Comparison of ENCODE assay signal across 19 mouse cellular contexts in the genomic region with DNA sequence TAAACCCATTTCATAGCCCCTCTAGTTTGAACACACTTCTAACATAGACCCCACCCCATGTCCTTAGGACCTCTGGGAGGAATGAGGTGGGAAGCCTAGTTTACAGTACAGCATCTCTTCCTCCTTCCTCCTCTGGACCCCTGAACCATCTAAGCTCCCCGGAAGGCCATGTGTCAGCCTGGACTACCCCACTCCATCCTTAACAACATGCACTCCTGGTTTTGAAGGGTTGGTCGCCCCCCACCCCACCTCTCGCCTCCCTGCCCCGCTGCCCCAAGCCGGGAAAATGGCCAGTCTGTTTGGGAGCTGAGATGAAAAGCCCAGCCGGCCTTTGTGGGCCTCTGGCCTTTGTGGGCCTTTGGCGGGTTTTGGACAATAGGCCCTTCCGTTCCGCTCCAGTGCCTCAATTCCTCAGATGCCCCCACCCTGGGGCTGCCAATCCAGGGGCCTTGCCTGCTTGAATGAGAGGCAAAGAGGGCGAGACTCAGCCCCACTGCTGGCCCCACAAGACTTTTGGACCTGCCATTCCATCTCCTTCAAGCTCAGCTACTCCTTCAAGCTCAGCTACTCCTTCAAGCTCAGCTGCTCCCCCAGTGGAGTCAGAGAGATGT. TPM values are rescaled to one million over a fixed set of nuclear protein-coding genes. Genes with fewer than 3 reads are reported as not detected.
A peak's percentile ranks its signal among the peaks of the same experiment; 100 is the strongest.
DNase-seq lines count a peak whose midpoint lies in the region; ATAC-seq lines count a peak whose summit lies in the region.
"Not testable (repeated sequence)": the region's sequence is repeated elsewhere in the genome, so short reads cannot be mapped to it uniquely, and the experiment has no call there.
"Had no signal": no experiment of that assay in that cellular context is flagged by ENCODE, and none has a peak within 500 bp of the region (broad histone marks: within the 10 kb centered on the region; RNA-seq: fewer than 3 reads in every experiment).

No protein-coding gene starts in this region.

- not testable (repeated sequence) for H3K4me3 ChIP-seq in forebrain, embryonic 10.5 days; forebrain, embryonic 14.5 days (ENCODE audit: low read depth, low read length); hindbrain, embryonic 11.5 days (ENCODE audit: low read depth, low read length); midbrain, embryonic 13.5 days (replicated peaks); neural tube, embryonic 13.5 days

- H3K4me2 ChIP-seq in forebrain, embryonic 14.5 days (ENCODE audit: low read length); hindbrain, embryonic 11.5 days (replicated peaks; ENCODE audit: low read depth, low read length); midbrain, embryonic 13.5 days (replicated peaks); neural tube, embryonic 13.5 days: not testable (repeated sequence)

- ATAC-seq in forebrain, embryonic 14.5 days; neural tube, embryonic 13.5 days (ENCODE audit: low read depth): not testable (repeated sequence)
- peak; percentile 46 for ATAC-seq in hindbrain, embryonic 11.5 days (ENCODE audit: low FRiP score)
- ATAC-seq in midbrain, embryonic 13.5 days, result peak; percentile 27

- peak overlapping the region; percentile 79 for H3K27ac ChIP-seq in forebrain, embryonic 10.5 days
- peak overlapping the region; percentile 33; the same call in 1 of the 2 replicates for H3K27ac ChIP-seq in forebrain, embryonic 14.5 days (ENCODE audit: low read depth, low read length)
- peak overlapping the region; percentile 70 for H3K27ac ChIP-seq in hindbrain, embryonic 11.5 days (ENCODE audit: low read depth, low read length)
- H3K27ac ChIP-seq in midbrain, embryonic 13.5 days, result peak overlapping the region; percentile 60
- peak overlapping the region; percentile 52 for H3K27ac ChIP-seq in neural tube, embryonic 13.5 days (replicated peaks)

- not testable (repeated sequence) for H3K9ac ChIP-seq in forebrain, embryonic 14.5 days (ENCODE audit: low read length); hindbrain, embryonic 11.5 days (ENCODE audit: low read depth, low read length); midbrain, embryonic 13.5 days (replicated peaks); neural tube, embryonic 13.5 days

- H3K27me3 ChIP-seq in forebrain, embryonic 10.5 days (ENCODE audit: poor library complexity, severe bottlenecking); forebrain, embryonic 14.5 days (replicated peaks; ENCODE audit: control insufficient read depth, insufficient read depth, low read length); hindbrain, embryonic 11.5 days (ENCODE audit: control insufficient read depth, insufficient read depth, low read length); midbrain, embryonic 13.5 days; neural tube, embryonic 13.5 days: not testable (repeated sequence)

- not testable (repeated sequence) for H3K9me3 ChIP-seq in forebrain, embryonic 10.5 days; forebrain, embryonic 14.5 days (replicated peaks; ENCODE audit: control insufficient read depth, low read length); hindbrain, embryonic 11.5 days (ENCODE audit: control insufficient read depth, low read length); midbrain, embryonic 13.5 days; neural tube, embryonic 13.5 days

- WGBS in forebrain, embryonic 10.5 days, result 10% methylated on average over 10 of the region's 10 CpGs
- 3% methylated on average over 9 of the region's 10 CpGs for WGBS in forebrain, embryonic 14.5 days
- WGBS in hindbrain, embryonic 11.5 days, result 19% methylated on average over 8 of the region's 10 CpGs
- 6% methylated on average over 10 of the region's 10 CpGs for WGBS in midbrain, embryonic 13.5 days
- 15% methylated on average over 9 of the region's 10 CpGs for WGBS in neural tube, embryonic 13.5 days

- peaks cover 12% of the 10 kb centered on the region for H3K36me3 ChIP-seq in forebrain, embryonic 10.5 days (replicated peaks)
- not testable (repeated sequence) for H3K36me3 ChIP-seq in forebrain, embryonic 14.5 days (ENCODE audit: control insufficient read depth, insufficient read depth, low read length); hindbrain, embryonic 11.5 days (ENCODE audit: control insufficient read depth, insufficient read depth, low read length); midbrain, embryonic 13.5 days; neural tube, embryonic 13.5 days

- intact Hi-C loops in left cerebral cortex, postnatal 4 days (cut with DNase I), result not testable (repeated sequence)

- peaks cover 72% of the 10 kb centered on the region for H3K4me1 ChIP-seq in forebrain, embryonic 10.5 days
- H3K4me1 ChIP-seq in forebrain, embryonic 14.5 days (ENCODE audit: control insufficient read depth, insufficient read depth, low read length), result peaks cover 13% of the 10 kb centered on the region
- not testable (repeated sequence) for H3K4me1 ChIP-seq in hindbrain, embryonic 11.5 days (replicated peaks; ENCODE audit: control insufficient read depth, insufficient read depth, low read length)
- H3K4me1 ChIP-seq in midbrain, embryonic 13.5 days (replicated peaks), result peaks cover 42% of the 10 kb centered on the region
- peaks cover 36% of the 10 kb centered on the region for H3K4me1 ChIP-seq in neural tube, embryonic 13.5 days (replicated peaks)

- peak; percentile 60 for DNase-seq in embryo, embryonic 11 days
- peak; percentile 76 for DNase-seq in forebrain, embryonic 10.5 days (ENCODE audit: extremely low spot score, low spot score)
- peak; percentile 55 for DNase-seq in forebrain, embryonic 14.5 days (ENCODE audit: low spot score)
- DNase-seq in hindbrain, embryonic 11.5 days (ENCODE audit: low spot score), result peak; percentile 66
- DNase-seq in left cerebral cortex, postnatal 4 days, result peak; percentile 20

RNA-seq across cellular contexts. Expression of a gene that starts 10.9 kb away (rescaled TPM):
- 19.4 and 21.9 TPM in 2 replicates for polyA plus RNA-seq in forebrain, embryonic 10.5 days (2016; fragmentation: Nextera tagmentation; extraction: Ambion mirVana)
- polyA plus RNA-seq in forebrain, embryonic 14.5 days (2014; fragmentation: Nextera tagmentation; extraction: Ambion mirVana), result 12.6 and 12.7 TPM in 2 replicates
- polyA plus RNA-seq in hindbrain, embryonic 11.5 days (2014; fragmentation: Nextera tagmentation; extraction: Ambion mirVana), result 27.8 and 29.5 TPM in 2 replicates
- total RNA-seq in left cerebral cortex, postnatal 4 days (2021), result 10 to 100 TPM; 60.5 to 61.7 TPM
- polyA plus RNA-seq in midbrain, embryonic 13.5 days (2015; fragmentation: Nextera tagmentation; extraction: Ambion mirVana), result 27.6 and 32.7 TPM in 2 replicates
- 28.9 and 29.7 TPM in 2 replicates for polyA plus RNA-seq in neural tube, embryonic 13.5 days (2015; fragmentation: Nextera tagmentation; extraction: Ambion mirVana)
- total RNA-seq: granulocyte monocyte progenitor cell, adult 5-6 weeks had no signal

RNA-seq across cellular contexts. Expression of a gene that starts 13.8 kb away (rescaled TPM):
- polyA plus RNA-seq in forebrain, embryonic 10.5 days (2016; fragmentation: Nextera tagmentation; extraction: Ambion mirVana), result 82.0 and 90.0 TPM in 2 replicates
- 23.9 and 24.3 TPM in 2 replicates for polyA plus RNA-seq in forebrain, embryonic 14.5 days (2014; fragmentation: Nextera tagmentation; extraction: Ambion mirVana)
- polyA plus RNA-seq in hindbrain, embryonic 11.5 days (2014; fragmentation: Nextera tagmentation; extraction: Ambion mirVana), result 83.7 TPM in 2 replicates
- total RNA-seq in left cerebral cortex, postnatal 4 days (2021), result 10 to 100 TPM; 17.8 to 20.7 TPM
- polyA plus RNA-seq in midbrain, embryonic 13.5 days (2015; fragmentation: Nextera tagmentation; extraction: Ambion mirVana), result 34.0 and 34.9 TPM in 2 replicates
- polyA plus RNA-seq in neural tube, embryonic 13.5 days (2015; fragmentation: Nextera tagmentation; extraction: Ambion mirVana), result 53.6 and 60.2 TPM in 2 replicates

RNA-seq across cellular contexts. Expression of a gene that starts 27.3 kb away (rescaled TPM):
- polyA plus RNA-seq in forebrain, embryonic 10.5 days (2016; fragmentation: Nextera tagmentation; extraction: Ambion mirVana), result 97.3 and 98.1 TPM in 2 replicates
- 72.2 and 83.3 TPM in 2 replicates for polyA plus RNA-seq in forebrain, embryonic 14.5 days (2014; fragmentation: Nextera tagmentation; extraction: Ambion mirVana)
- polyA plus RNA-seq in hindbrain, embryonic 11.5 days (2014; fragmentation: Nextera tagmentation; extraction: Ambion mirVana), result 80.0 and 84.1 TPM in 2 replicates
- 10 to 100 TPM; 32.2 to 34.5 TPM for total RNA-seq in left cerebral cortex, postnatal 4 days (2021)
- 63.9 and 67.4 TPM in 2 replicates for polyA plus RNA-seq in midbrain, embryonic 13.5 days (2015; fragmentation: Nextera tagmentation; extraction: Ambion mirVana)
- polyA plus RNA-seq in neural tube, embryonic 13.5 days (2015; fragmentation: Nextera tagmentation; extraction: Ambion mirVana), result 62.6 and 63.4 TPM in 2 replicates

RNA-seq across cellular contexts. Expression of a gene that starts 37.0 kb away (rescaled TPM):
- polyA plus RNA-seq in forebrain, embryonic 10.5 days (2016; fragmentation: Nextera tagmentation; extraction: Ambion mirVana), result 141 and 142 TPM in 2 replicates
- polyA plus RNA-seq in forebrain, embryonic 14.5 days (2014; fragmentation: Nextera tagmentation; extraction: Ambion mirVana), result 301 and 330 TPM in 2 replicates
- polyA plus RNA-seq in hindbrain, embryonic 11.5 days (2014; fragmentation: Nextera tagmentation; extraction: Ambion mirVana), result 187 and 192 TPM in 2 replicates
- total RNA-seq in left cerebral cortex, postnatal 4 days (2021), result 100 to 1,000 TPM; 161 to 166 TPM
- polyA plus RNA-seq in midbrain, embryonic 13.5 days (2015; fragmentation: Nextera tagmentation; extraction: Ambion mirVana), result 270 and 278 TPM in 2 replicates
- polyA plus RNA-seq in neural tube, embryonic 13.5 days (2015; fragmentation: Nextera tagmentation; extraction: Ambion mirVana), result 278 and 317 TPM in 2 replicates

RNA-seq across cellular contexts. Expression of a gene that starts 45.0 kb away (rescaled TPM):
- 1.1 and 1.4 TPM in 2 replicates for polyA plus RNA-seq in forebrain, embryonic 10.5 days (2016; fragmentation: Nextera tagmentation; extraction: Ambion mirVana)
- 0.12 and 0.15 TPM in 2 replicates for polyA plus RNA-seq in forebrain, embryonic 14.5 days (2014; fragmentation: Nextera tagmentation; extraction: Ambion mirVana)
- 0.68 and 0.93 TPM in 2 replicates for polyA plus RNA-seq in hindbrain, embryonic 11.5 days (2014; fragmentation: Nextera tagmentation; extraction: Ambion mirVana)
- under 1 TPM; 0.22 to 0.26 TPM for total RNA-seq in left cerebral cortex, postnatal 4 days (2021)
- polyA plus RNA-seq in midbrain, embryonic 13.5 days (2015; fragmentation: Nextera tagmentation; extraction: Ambion mirVana), result 0.26 and 0.32 TPM in 2 replicates
- polyA plus RNA-seq in neural tube, embryonic 13.5 days (2015; fragmentation: Nextera tagmentation; extraction: Ambion mirVana), result 1.6 and 2.2 TPM in 2 replicates
- total RNA-seq: adrenal gland, adult 2 months; adrenal gland, postnatal 25 days; ES-E14; gastrocnemius, adult 2 months; gastrocnemius, postnatal 25 days; granulocyte monocyte progenitor cell, adult 5-6 weeks; heart, adult 8-10 months; heart, postnatal 25 days had no signal
- polyA plus RNA-seq: adrenal gland, adult 2 months; heart, embryonic 12.5 days; heart, embryonic 16.5 days; intestine, embryonic 16.5 days; kidney, adult 2 months had no signal

Comparison
In these comparisons a context has a peak if more than half of its experiments do, and no peak if none do; other contexts are left out.
1. DNase-seq: peak in every context shown above with its lines; median percentile 76 in forebrain, embryonic 10.5 days; 66 in hindbrain, embryonic 11.5 days; 60 in embryo, embryonic 11 days; 55 in forebrain, embryonic 14.5 days; 20 in left cerebral cortex, postnatal 4 days.